Mouse (Mus musculus) stomach, embryonic 16.5 days (tissue): ENCODE results near the gene Atp5l. TPM values are rescaled to one million over a fixed set of nuclear protein-coding genes. Genes with fewer than 3 reads are reported as not detected.
A peak's percentile ranks its signal among the peaks of the same experiment; 100 is the strongest.

ENCODE experiments used
- ATAC-seq: fragments of 200-750 bp; cut with Nextera tagmentation; 2 replicates; pipeline ENCODE4 v1.8.0; 2017; ENCODE audit warnings: moderate number of reproducible peaks, moderate TSS enrichment; ENCODE audit not compliant: insufficient read depth, low FRiP score
- H3K27ac ChIP-seq: fragments of 300-500 bp; sonication (generic); 2 replicates; pipeline ENCODE4 v1.5.1; 2014; ENCODE audit warnings: low read length
- H3K27me3 ChIP-seq: fragments of 300-500 bp; sonication (generic); 2 replicates; pipeline ENCODE4 v1.6.1; 2014; ENCODE audit warnings: low read length, control low read depth, mixed read lengths; ENCODE audit not compliant: control insufficient read depth, insufficient read depth
- H3K36me3 ChIP-seq: fragments of 300-500 bp; sonication (generic); 2 replicates; pipeline ENCODE4 v1.6.1; 2014; ENCODE audit warnings: low read length; ENCODE audit not compliant: control insufficient read depth, insufficient read depth
- H3K4me1 ChIP-seq: fragments of 300-500 bp; sonication (generic); 2 replicates; pipeline ENCODE4 v1.6.1; 2014; ENCODE audit warnings: low read length, control low read depth, mixed read lengths; ENCODE audit not compliant: control insufficient read depth, insufficient read depth
- H3K4me2 ChIP-seq: fragments of 300-500 bp; sonication (generic); 2 replicates; pipeline ENCODE4 v1.6.1; 2014; ENCODE audit warnings: low read depth, low read length, mixed read lengths
- H3K4me3 ChIP-seq: fragments of 300-500 bp; sonication (generic); replicated peaks from 2 replicates; pipeline ENCODE4 v1.5.1; 2014; ENCODE audit warnings: mild to moderate bottlenecking, low read length
- H3K9ac ChIP-seq: fragments of 300-500 bp; sonication (generic); 2 replicates; pipeline ENCODE4 v1.6.1; 2014; ENCODE audit warnings: low read length
- H3K9me3 ChIP-seq: fragments of 300-500 bp; sonication (generic); replicated peaks from 2 replicates; pipeline ENCODE4 v1.6.1; 2016; ENCODE audit warnings: low read length, control low read depth; ENCODE audit not compliant: control insufficient read depth
- WGBS: fragments of 180-500 bp; shearing (Covaris S2); extraction: QIAGEN DNeasy Blood & Tissue Kit; methylation state at CpG from one replicate; pipeline ENCODE4 v1.1.7; 2014; 5-methylcytosine and 5-hydroxymethylcytosine counted together
- polyA plus RNA-seq: library from polyadenylated mRNA; unstranded; fragments of >200 nt; fragmentation: Nextera tagmentation; extraction: Ambion mirVana; gene quantifications from 2 replicates; pipeline ENCODE4 v1.2.1, GENCODE M21; 2015

The Atp5l gene
- polyA plus RNA-seq, 1 experiment from 2014 or later, result 783 TPM

DNA sequence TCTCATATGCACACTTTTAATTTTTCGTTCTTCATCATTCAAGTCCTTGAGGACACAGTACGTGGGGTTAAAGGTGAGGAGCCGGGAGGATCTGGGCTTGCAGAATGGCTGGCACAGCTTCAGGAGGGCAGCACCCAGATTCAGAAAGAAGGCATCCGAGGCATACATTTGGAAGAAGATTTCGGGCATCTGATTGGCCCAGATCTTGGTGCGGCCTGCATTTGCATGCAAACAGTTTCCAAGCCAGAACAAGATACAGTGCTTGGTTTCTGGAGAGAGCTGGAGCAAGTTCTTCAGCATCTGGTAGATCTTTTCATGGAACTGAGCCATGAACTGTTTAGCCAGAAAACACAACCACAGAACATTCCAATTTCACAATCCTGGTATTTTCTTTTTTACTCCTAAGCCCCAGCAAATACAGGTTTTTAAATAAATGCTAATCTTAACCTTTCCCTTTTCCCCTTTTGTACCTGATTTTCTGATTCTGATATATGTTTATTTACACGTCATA lies 25.7 kb upstream of the Atp5l start:
- ATAC-seq, result no peak
- Histone ChIP-seq H3K27me3 (no peaks in the 10 kb centered on the region), H3K9ac (no peak overlapping the region), H3K27ac (no peak overlapping the region), H3K4me1 (no peaks in the 10 kb centered on the region), H3K4me2 (no peak overlapping the region), H3K4me3 (no peak overlapping the region), H3K9me3 (no peaks in the 10 kb centered on the region), H3K36me3 (peaks cover 9% of the 10 kb centered on the region; the same call in 1 of the 2 replicates)
- WGBS, result 90% methylated on average over 7 of the region's 7 CpGs

- Histone ChIP-seq H3K27ac (no peak overlapping the region), H3K4me1 (no peaks in the 10 kb centered on the region), H3K4me3 (no peak overlapping the region), H3K9me3 (no peaks in the 10 kb centered on the region), H3K9ac (no peak overlapping the region), H3K27me3 (no peaks in the 10 kb centered on the region), H3K36me3 (peaks cover 10% of the 10 kb centered on the region; the same call in 1 of the 2 replicates), H3K4me2 (no peak overlapping the region)
- ATAC-seq, result no peak
- 95% methylated on average over 4 of the region's 4 CpGs for WGBS
Observed at GRCm38 (mm10) chr9:44942421-44942820, 21.9 kb upstream of the Atp5l start.

DNA sequence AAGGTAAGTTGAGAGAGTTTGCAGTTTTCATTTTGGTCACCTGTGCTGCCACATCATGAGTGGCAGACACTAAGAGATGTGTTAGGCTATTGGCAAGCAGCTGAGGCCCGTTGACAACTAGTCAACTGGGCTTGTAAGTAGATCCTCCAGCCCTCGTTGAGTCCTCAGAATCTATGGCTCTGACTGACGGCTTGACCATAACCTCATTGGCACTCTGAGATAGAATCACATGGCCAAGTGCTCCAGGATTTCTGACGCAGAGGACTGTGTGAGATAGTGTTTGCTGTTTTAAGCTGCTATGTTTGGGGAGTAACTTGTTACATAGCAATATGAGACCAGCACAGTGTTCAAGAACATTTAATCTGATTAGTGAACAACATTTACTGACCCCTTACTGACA lies 21.2 kb upstream of the Atp5l start:
- H3K4me1 ChIP-seq, result no peaks in the 10 kb centered on the region
- peaks cover 7% of the 10 kb centered on the region; the same call in 1 of the 2 replicates for H3K36me3 ChIP-seq
- H3K27ac ChIP-seq, result no peak overlapping the region
- no peaks in the 10 kb centered on the region for H3K27me3 ChIP-seq
- 84% methylated on average over 4 of the region's 4 CpGs for WGBS
- ATAC-seq, result no peak
- no peak overlapping the region for H3K4me2 ChIP-seq
- H3K9me3 ChIP-seq, result no peaks in the 10 kb centered on the region
- no peak overlapping the region for H3K9ac ChIP-seq
- no peak overlapping the region for H3K4me3 ChIP-seq

- Histone ChIP-seq H3K9me3 (no peaks in the 10 kb centered on the region), H3K9ac (no peak overlapping the region), H3K4me2 (peak overlapping the region; percentile 67), H3K4me3 (peak overlapping the region; percentile 99), H3K27me3 (no peaks in the 10 kb centered on the region), H3K27ac (peak overlapping the region; percentile 97), H3K4me1 (peaks cover 8% of the 10 kb centered on the region), H3K36me3 (0 out of 2 replicates have a peak, but pooled peaks cover 3% of the 10 kb centered on the region)
- no peak for ATAC-seq
- WGBS, result 61% methylated on average over 2 of the region's 2 CpGs
Observed at GRCm38 (mm10) chr9:44921543-44921942, 1.0 kb upstream of the Atp5l start.

- Histone ChIP-seq H3K4me2 (peak overlapping the region; percentile 67), H3K4me3 (peak overlapping the region; percentile 99), H3K27ac (peak overlapping the region; percentile 97), H3K4me1 (peaks cover 8% of the 10 kb centered on the region), H3K27me3 (no peaks in the 10 kb centered on the region), H3K36me3 (0 out of 2 replicates have a peak, but pooled peaks cover 3% of the 10 kb centered on the region), H3K9ac (peak overlapping the region; percentile 96), H3K9me3 (no peaks in the 10 kb centered on the region)
- ATAC-seq, result peak; percentile 86
- WGBS, result under 1% methylated on average over 8 of the region's 8 CpGs
Observed at GRCm38 (mm10) chr9:44921123-44921468, 554 bp upstream of the Atp5l start.

- H3K9me3 ChIP-seq, result no peaks in the 10 kb centered on the region
- 27% methylated on average over 2 of the region's 2 CpGs for WGBS
- H3K4me3 ChIP-seq, result peak overlapping the region; percentile 99
- H3K27me3 ChIP-seq, result no peaks in the 10 kb centered on the region
- H3K4me1 ChIP-seq, result peaks cover 18% of the 10 kb centered on the region
- no peak for ATAC-seq
- H3K27ac ChIP-seq, result no peak overlapping the region
- peak overlapping the region; percentile 68 for H3K4me2 ChIP-seq
- peak overlapping the region; percentile 96 for H3K9ac ChIP-seq
- no peaks in the 10 kb centered on the region for H3K36me3 ChIP-seq
Observed at GRCm38 (mm10) chr9:44919606-44920005, 936 bp downstream of the Atp5l start.

DNA sequence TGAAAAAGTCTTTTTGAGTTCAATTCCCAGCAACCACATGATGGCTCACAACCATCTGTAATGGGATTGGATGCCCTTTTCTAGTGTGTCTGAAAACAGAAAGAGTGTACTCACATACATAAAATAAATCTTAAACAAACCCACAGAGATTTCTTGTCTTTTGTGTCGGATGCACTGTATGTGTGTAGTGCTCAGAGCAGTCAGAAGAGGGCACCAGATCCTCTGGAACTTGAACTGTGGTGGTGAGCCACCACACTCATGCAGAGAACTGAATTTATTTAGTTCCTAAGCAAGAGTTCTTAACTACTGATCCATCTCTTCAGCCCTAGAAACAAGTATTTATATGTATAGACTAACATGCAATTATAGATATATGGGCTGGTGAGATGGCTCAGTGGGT lies 4.3 kb downstream of the Atp5l start:
- peaks cover 19% of the 10 kb centered on the region for H3K4me1 ChIP-seq
- H3K4me2 ChIP-seq, result no peak overlapping the region
- H3K9ac ChIP-seq, result no peak overlapping the region
- WGBS, result 33% methylated on average over 1 of the region's 1 CpGs
- H3K36me3 ChIP-seq, result no peaks in the 10 kb centered on the region
- no peak for ATAC-seq
- no peak overlapping the region for H3K4me3 ChIP-seq
- no peak overlapping the region for H3K27ac ChIP-seq
- H3K9me3 ChIP-seq, result no peaks in the 10 kb centered on the region
- no peaks in the 10 kb centered on the region for H3K27me3 ChIP-seq

DNA sequence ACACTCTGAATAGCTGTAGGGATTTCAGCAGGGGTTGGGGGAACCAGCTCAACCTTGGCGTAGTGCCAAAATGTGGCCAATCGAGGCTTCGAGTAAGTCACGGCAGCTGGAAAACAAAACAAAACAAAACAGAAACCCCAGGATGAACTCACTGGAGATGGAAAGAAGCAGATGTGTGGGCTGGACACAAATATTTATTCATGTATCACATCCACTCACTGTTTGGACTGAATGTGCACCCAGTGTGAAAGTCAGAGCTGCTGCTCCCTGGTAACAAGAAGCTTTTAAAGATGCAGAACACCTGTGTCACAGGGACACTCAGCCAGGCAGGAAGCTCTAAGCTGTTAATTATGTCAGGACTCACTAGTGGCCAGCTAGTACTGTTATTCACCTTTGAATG lies 5.8 kb downstream of the Atp5l start:
- ATAC-seq, result no peak; the same call in 1 of the 2 replicates
- no peak overlapping the region for H3K27ac ChIP-seq
- H3K4me2 ChIP-seq, result no peak overlapping the region
- H3K27me3 ChIP-seq, result no peaks in the 10 kb centered on the region
- H3K9ac ChIP-seq, result no peak overlapping the region
- H3K9me3 ChIP-seq, result no peaks in the 10 kb centered on the region
- WGBS, result 27% methylated on average over 4 of the region's 4 CpGs
- H3K4me3 ChIP-seq, result no peak overlapping the region
- H3K4me1 ChIP-seq, result peaks cover 19% of the 10 kb centered on the region
- H3K36me3 ChIP-seq, result peaks cover 11% of the 10 kb centered on the region

GRCm38 (mm10) chr9:44911365-44911764 lies 9.2 kb downstream of the Atp5l start:
- Histone ChIP-seq H3K27ac (no peak overlapping the region), H3K4me1 (peaks cover 10% of the 10 kb centered on the region), H3K9ac (no peak overlapping the region), H3K9me3 (no peaks in the 10 kb centered on the region), H3K4me2 (no peak overlapping the region), H3K27me3 (no peaks in the 10 kb centered on the region), H3K4me3 (no peak overlapping the region), H3K36me3 (peaks cover 11% of the 10 kb centered on the region)
- WGBS, result 93% methylated on average over 4 of the region's 4 CpGs
- ATAC-seq, result no peak
